Mouse (Mus musculus) ES-E14 (cell line): ENCODE measurements around the gene Gm4881. TPM values are rescaled to one million over a fixed set of nuclear protein-coding genes. Genes with fewer than 3 reads are reported as not detected.

Source experiments
- DNase-seq: peaks from one replicate; pipeline ENCODE4 v3.0.0-alpha.2; 2013; ENCODE audit warnings: low read depth, low spot score
- H3K27ac ChIP-seq: 2 replicates; pipeline ENCODE4 v1.5.1; 2012; ENCODE audit warnings: low read depth, mild to moderate bottlenecking, low read length, moderate library complexity, mixed read lengths; ENCODE audit not compliant: poor library complexity, insufficient read depth, severe bottlenecking
- H3K36me3 ChIP-seq: 2 replicates; pipeline ENCODE4 v1.6.1; 2012; ENCODE audit warnings: mild to moderate bottlenecking, low read length, moderate library complexity, mixed read lengths; ENCODE audit not compliant: control insufficient read depth, poor library complexity, insufficient read depth, severe bottlenecking
- H3K4me1 ChIP-seq, 2 experiments: fragments of 150-350 bp in 1 of 2; sonication (generic) in 1 of 2; 2 replicates each; pipeline ENCODE4 v1.6.1; 2012; ENCODE audit warnings: low read length in 2 of 2, mild to moderate bottlenecking in 1 of 2, mixed read lengths in 1 of 2; ENCODE audit not compliant: control insufficient read depth in 2 of 2, insufficient read depth in 2 of 2, poor library complexity in 1 of 2
- H3K4me3 ChIP-seq, 2 experiments: fragments of 150-350 bp in 1 of 2; sonication (generic) in 1 of 2; 2 replicates each; pipeline ENCODE4 v1.5.1; 2012; ENCODE audit warnings: low read length in 2 of 2, low read depth in 1 of 2, mild to moderate bottlenecking in 1 of 2, mixed read lengths in 1 of 2; ENCODE audit not compliant: insufficient read depth in 1 of 2, poor library complexity in 1 of 2, severe bottlenecking in 1 of 2
- H3K9ac ChIP-seq: 2 replicates; pipeline ENCODE4 v1.6.1; 2012; ENCODE audit warnings: low read depth, mild to moderate bottlenecking, low read length, mixed read lengths; ENCODE audit not compliant: poor library complexity, insufficient read depth, severe bottlenecking
- H3K9me3 ChIP-seq: fragments of 150-350 bp; sonication (generic); 2 replicates; pipeline ENCODE4 v1.6.1; 2012; ENCODE audit warnings: low read depth, mild to moderate bottlenecking, low read length; ENCODE audit not compliant: control insufficient read depth, insufficient read depth
- CHD2 ChIP-seq: IDR thresholded peaks from 2 replicates; pipeline ENCODE4 v1.6.1; 2014; ENCODE audit warnings: mild to moderate bottlenecking, low read depth, low read length, inconsistent platforms
- HCFC1 ChIP-seq: IDR thresholded peaks from 2 replicates; pipeline ENCODE4 v1.6.1; 2012; ENCODE audit warnings: low read length, inconsistent platforms, borderline replicate concordance; ENCODE audit not compliant: insufficient read depth
- MAFK ChIP-seq: IDR thresholded peaks from 2 replicates; pipeline ENCODE4 v1.6.1; 2014; ENCODE audit warnings: mild to moderate bottlenecking, low read depth, low read length, inconsistent platforms; ENCODE audit not compliant: insufficient read depth
- ZC3H11A ChIP-seq: IDR thresholded peaks from 2 replicates; pipeline ENCODE4 v1.6.1; 2012; ENCODE audit warnings: low read depth, mild to moderate bottlenecking, inconsistent platforms, low read length, borderline replicate concordance
- ZNF384 ChIP-seq: IDR thresholded peaks from 2 replicates; pipeline ENCODE4 v1.6.1; 2012; ENCODE audit warnings: low read depth, low read length, inconsistent platforms
- in situ Hi-C, 2 experiments: fragments of 600-800 bp; cut with MboI; formaldehyde crosslinking; loops; one replicate each; pipeline ENCODE4 v1.15.1; 2025; ENCODE audit warnings: low sequenced_read_pairs in 2 of 2, inconsistent platforms in 1 of 2; ENCODE audit not compliant: unreplicated experiment in 2 of 2
- total RNA-seq: library from RNA; depleted of rRNA; stranded (reverse); fragments of 300-350 nt; gene quantifications from 2 replicates; pipeline ENCODE4 v1.2.3, GENCODE M21; 2012

The Gm4881 gene
- total RNA-seq, 1 experiment = not detected

GRCm38 (mm10) chr7:24971261-24971971 is 27.1 kb upstream of the Gm4881 start:
- Histone ChIP-seq H3K4me3 (peak overlapping the region; percentile 83 to 90), H3K27ac (peak overlapping the region; percentile 44; the same call in 1 of the 2 replicates), H3K36me3 (peaks cover 5% of the 10 kb centered on the region; the same call in 1 of the 2 replicates), H3K9me3 (no peaks in the 10 kb centered on the region), H3K4me1 (peaks cover 0 to 6% of the 10 kb centered on the region in 2 experiments; a peak in 1 of 4 replicates), H3K9ac (peak overlapping the region; percentile 41; the same call in 1 of the 2 replicates)
- TF ChIP-seq MAFK (no peak), ZC3H11A (0 out of 2 replicates have a peak, but pooled peaks have one; percentile 3), HCFC1 (no peak; the same call in 1 of the 2 replicates), CHD2 (no peak), ZNF384 (no peak)
- in situ Hi-C loops = loop anchor here in 1 of 2 experiments (25.0 kb wide), 1 partner anchor 359 kb away; the partner anchor contains the start of gene Phldb3
- peak; percentile 37 for DNase-seq

GRCm38 (mm10) chr7:24970341-24970740 is 26.0 kb upstream of the Gm4881 start:
- peaks cover 0 to 6% of the 10 kb centered on the region in 2 experiments; a peak in 1 of 4 replicates for H3K4me1 ChIP-seq
- H3K9me3 ChIP-seq = no peaks in the 10 kb centered on the region
- TF ChIP-seq ZC3H11A (no peak), ZNF384 (no peak)
- no peak for DNase-seq
- no peak overlapping the region for H3K9ac ChIP-seq
- in situ Hi-C loops = loop anchor here in 1 of 2 experiments (25.0 kb wide), 1 partner anchor 358 kb away; the partner anchor contains the start of gene Phldb3
- H3K36me3 ChIP-seq = peaks cover 5% of the 10 kb centered on the region; the same call in 1 of the 2 replicates
- no peak overlapping the region for H3K27ac ChIP-seq
- H3K4me3 ChIP-seq = no peak overlapping the region

- Histone ChIP-seq H3K27ac (no peak overlapping the region), H3K9ac (no peak overlapping the region), H3K9me3 (no peaks in the 10 kb centered on the region), H3K4me3 (no peak overlapping the region), H3K4me1 (peaks cover 0 to 4% of the 10 kb centered on the region in 2 experiments; a peak in 1 of 4 replicates), H3K36me3 (peaks cover 5% of the 10 kb centered on the region; the same call in 1 of the 2 replicates)
- TF ChIP-seq MAFK (no peak), HCFC1 (no peak), ZNF384 (no peak), CHD2 (no peak), ZC3H11A (no peak)
- in situ Hi-C loops = loop anchor here in 1 of 2 experiments (10.0 to 25.0 kb wide), 2 partner anchors 125 to 358 kb away; partner anchors contain the start of gene Phldb3
- DNase-seq = no peak
Measured at GRCm38 (mm10) chr7:24969805-24970204, 25.5 kb upstream of the Gm4881 start.

- no peak for TF ChIP-seq HCFC1
- 0 out of 2 replicates have a peak, but pooled peaks have one; percentile 8 for TF ChIP-seq MAFK
- in situ Hi-C loops = loop anchor here in 1 of 2 experiments (10.0 to 25.0 kb wide), 2 partner anchors 124 to 356 kb away; partner anchors contain the start of gene Phldb3
- H3K4me1 ChIP-seq = peaks cover 0 to 2% of the 10 kb centered on the region in 2 experiments; a peak in 1 of 4 replicates
- H3K4me3 ChIP-seq = no peak overlapping the region
- DNase-seq = no peak
- no peaks in the 10 kb centered on the region for H3K9me3 ChIP-seq
- H3K27ac ChIP-seq = no peak overlapping the region
- H3K9ac ChIP-seq = no peak overlapping the region
- peaks cover 5% of the 10 kb centered on the region; the same call in 1 of the 2 replicates for H3K36me3 ChIP-seq
Measured at GRCm38 (mm10) chr7:24968463-24968862, 24.2 kb upstream of the Gm4881 start.
